In genomic region chr2:92405687-92406086, GRCm38 (mm10) we compare ENCODE assay signal across 19 mouse cellular contexts. TPM values are rescaled to one million over a fixed set of nuclear protein-coding genes. Genes with fewer than 3 reads are reported as not detected.
DNase-seq lines count a peak whose midpoint lies in the region; ATAC-seq and TF ChIP-seq lines count a peak whose summit lies in the region.
"Had no signal": no experiment of that assay in that cellular context is flagged by ENCODE, and none has a peak within 500 bp of the region (broad histone marks: within the 10 kb centered on the region; RNA-seq: fewer than 3 reads in every experiment).

No protein-coding gene starts in this region.

- no peak overlapping the region for H3K4me2 ChIP-seq in forebrain, embryonic 12.5 days
- H3K4me2 ChIP-seq in forebrain, postnatal 0 days (ENCODE audit: low read depth): no peak overlapping the region
- H3K4me2 ChIP-seq in midbrain, embryonic 16.5 days (ENCODE audit: low read length): no peak overlapping the region
- H3K4me2 ChIP-seq in midbrain, embryonic 12.5 days (replicated peaks): no peak overlapping the region
- H3K4me2 ChIP-seq: embryonic facial prominence, embryonic 15.5 days; kidney, embryonic 15.5 days; liver, embryonic 11.5 days had no signal

- TF ChIP-seq CTCF in forebrain, postnatal 0 days (IDR thresholded peaks at IDR 0.05; ENCODE audit: low read depth): no peak

- H3K27ac ChIP-seq in forebrain, embryonic 12.5 days: 0 out of 2 replicates have a peak overlapping the region, but pooled peaks have one; percentile 27
- H3K27ac ChIP-seq in forebrain, postnatal 0 days (ENCODE audit: low read depth, low read length): no peak overlapping the region
- peak overlapping the region; percentile 50; the same call in 1 of the 2 replicates for H3K27ac ChIP-seq in midbrain, embryonic 10.5 days (replicated peaks)
- no peak overlapping the region for H3K27ac ChIP-seq in midbrain, embryonic 16.5 days (ENCODE audit: low read length)
- peak overlapping the region; percentile 22; the same call in 1 of the 2 replicates for H3K27ac ChIP-seq in midbrain, embryonic 12.5 days (replicated peaks)
- H3K27ac ChIP-seq: embryonic facial prominence, embryonic 15.5 days; forebrain, embryonic 10.5 days; heart, adult 2 months; kidney, embryonic 15.5 days; limb, embryonic 10.5 days; macrophage had no signal

- peaks cover 19% of the 10 kb centered on the region for H3K4me1 ChIP-seq in forebrain, embryonic 12.5 days
- H3K4me1 ChIP-seq in forebrain, postnatal 0 days (ENCODE audit: insufficient read depth): no peaks in the 10 kb centered on the region
- H3K4me1 ChIP-seq in midbrain, embryonic 10.5 days: peaks cover 36% of the 10 kb centered on the region
- peaks cover 4% of the 10 kb centered on the region; the same call in 1 of the 2 replicates for H3K4me1 ChIP-seq in midbrain, embryonic 16.5 days (ENCODE audit: control insufficient read depth, insufficient read depth, low read length)
- peaks cover 16% of the 10 kb centered on the region; the same call in 1 of the 2 replicates for H3K4me1 ChIP-seq in midbrain, embryonic 12.5 days

- DNase-seq in forebrain, postnatal 0 days: no peak
- no peak for DNase-seq in midbrain, embryonic 10.5 days (ENCODE audit: low spot score)
- DNase-seq in thymus, postnatal 10 days (ENCODE audit: low spot score in 2 of 2): no peak
- no peak for DNase-seq in ovary, adult 18-20 months (ENCODE audit: low spot score)
- DNase-seq: gastrocnemius, postnatal 14 days; heart, adult 2 months; lung, adult 2 months; right cerebral cortex, adult 18-20 months; thymus, adult 2 months had no signal

- H3K36me3 ChIP-seq in forebrain, embryonic 12.5 days (replicated peaks): peaks cover 61% of the 10 kb centered on the region
- peaks cover 69% of the 10 kb centered on the region for H3K36me3 ChIP-seq in forebrain, postnatal 0 days (ENCODE audit: insufficient read depth)
- peaks cover 77% of the 10 kb centered on the region for H3K36me3 ChIP-seq in midbrain, embryonic 10.5 days
- H3K36me3 ChIP-seq in midbrain, embryonic 16.5 days (ENCODE audit: control insufficient read depth, insufficient read depth, low read length): peaks cover 31% of the 10 kb centered on the region
- H3K36me3 ChIP-seq in midbrain, embryonic 12.5 days: peaks cover 63% of the 10 kb centered on the region

- H3K4me3 ChIP-seq in forebrain, embryonic 12.5 days (replicated peaks): no peak overlapping the region
- H3K4me3 ChIP-seq in forebrain, postnatal 0 days (ENCODE audit: low read depth, low read length): no peak overlapping the region
- H3K4me3 ChIP-seq in midbrain, embryonic 10.5 days: no peak overlapping the region
- no peak overlapping the region for H3K4me3 ChIP-seq in midbrain, embryonic 16.5 days (ENCODE audit: low read depth, low read length)
- H3K4me3 ChIP-seq in midbrain, embryonic 12.5 days: no peak overlapping the region
- H3K4me3 ChIP-seq: embryonic facial prominence, embryonic 15.5 days; forebrain, embryonic 10.5 days; heart, adult 2 months; kidney, embryonic 15.5 days; limb, embryonic 10.5 days had no signal

- WGBS in forebrain, embryonic 12.5 days: 91% methylated on average over 7 of the region's 7 CpGs
- WGBS in forebrain, postnatal 0 days: 85% methylated on average over 7 of the region's 7 CpGs
- WGBS in midbrain, embryonic 10.5 days: 93% methylated on average over 7 of the region's 7 CpGs
- 70% methylated on average over 7 of the region's 7 CpGs for WGBS in midbrain, embryonic 16.5 days
- 86% methylated on average over 7 of the region's 7 CpGs for WGBS in midbrain, embryonic 12.5 days

- H3K9me3 ChIP-seq in forebrain, embryonic 12.5 days: no peaks in the 10 kb centered on the region
- H3K9me3 ChIP-seq in forebrain, postnatal 0 days (ENCODE audit: low read length): no peaks in the 10 kb centered on the region
- H3K9me3 ChIP-seq in midbrain, embryonic 10.5 days (replicated peaks): no peaks in the 10 kb centered on the region
- no peaks in the 10 kb centered on the region for H3K9me3 ChIP-seq in midbrain, embryonic 16.5 days (replicated peaks; ENCODE audit: control insufficient read depth, low read length, poor library complexity, severe bottlenecking)
- H3K9me3 ChIP-seq in midbrain, embryonic 12.5 days: no peaks in the 10 kb centered on the region
- H3K9me3 ChIP-seq: embryonic facial prominence, embryonic 15.5 days; forebrain, embryonic 10.5 days; kidney, embryonic 15.5 days; limb, embryonic 10.5 days had no signal

- no peaks in the 10 kb centered on the region for H3K27me3 ChIP-seq in forebrain, embryonic 12.5 days
- no peaks in the 10 kb centered on the region for H3K27me3 ChIP-seq in forebrain, postnatal 0 days (ENCODE audit: insufficient read depth, low read length)
- H3K27me3 ChIP-seq in midbrain, embryonic 10.5 days (ENCODE audit: low read depth, poor library complexity, severe bottlenecking): no peaks in the 10 kb centered on the region
- no peaks in the 10 kb centered on the region for H3K27me3 ChIP-seq in midbrain, embryonic 16.5 days (ENCODE audit: control insufficient read depth, insufficient read depth, low read depth, low read length)
- H3K27me3 ChIP-seq in midbrain, embryonic 12.5 days: no peaks in the 10 kb centered on the region

- no peak for ATAC-seq in forebrain, embryonic 12.5 days (ENCODE audit: low FRiP score)
- no peak for ATAC-seq in forebrain, postnatal 0 days
- ATAC-seq in midbrain, embryonic 16.5 days: no peak
- ATAC-seq in midbrain, embryonic 12.5 days (ENCODE audit: low FRiP score, low read depth): 0 out of 2 replicates have a peak, but pooled peaks have one; percentile 32

- H3K9ac ChIP-seq in forebrain, embryonic 12.5 days: no peak overlapping the region
- no peak overlapping the region for H3K9ac ChIP-seq in forebrain, postnatal 0 days
- no peak overlapping the region for H3K9ac ChIP-seq in midbrain, embryonic 16.5 days (ENCODE audit: low read depth, low read length)
- H3K9ac ChIP-seq in midbrain, embryonic 12.5 days (replicated peaks): no peak overlapping the region
- H3K9ac ChIP-seq: embryonic facial prominence, embryonic 15.5 days; kidney, embryonic 15.5 days had no signal

RNA-seq across cellular contexts. Expression of gene Mapk8ip1, which starts 4.6 kb away (rescaled TPM):
- 83.2 and 83.5 TPM in 2 replicates for polyA plus RNA-seq in forebrain, embryonic 12.5 days (2016; fragmentation: Nextera tagmentation; extraction: Ambion mirVana)
- total RNA-seq in forebrain, postnatal 0 days (2014; rRNA removed): 223 and 225 TPM in 2 replicates
- 129 and 150 TPM in 2 replicates for polyA plus RNA-seq in forebrain, postnatal 0 days (2015; fragmentation: Nextera tagmentation; extraction: Ambion mirVana)
- 58.3 and 70.5 TPM in 2 replicates for polyA plus RNA-seq in midbrain, embryonic 10.5 days (2016; fragmentation: Nextera tagmentation; extraction: Ambion mirVana)
- polyA plus RNA-seq in midbrain, embryonic 16.5 days (2015; fragmentation: Nextera tagmentation; extraction: Ambion mirVana): 126 and 129 TPM in 2 replicates
- 105 and 112 TPM in 2 replicates for polyA plus RNA-seq in midbrain, embryonic 12.5 days (2016; fragmentation: Nextera tagmentation; extraction: Ambion mirVana)
- total RNA-seq: monocyte, adult 5-6 weeks had no signal

RNA-seq across cellular contexts. Expression of gene 1700029I15Rik, which starts 23.3 kb away (rescaled TPM):
- 5.6 and 6.8 TPM in 2 replicates for polyA plus RNA-seq in forebrain, embryonic 12.5 days (2016; fragmentation: Nextera tagmentation; extraction: Ambion mirVana)
- 2.3 and 2.6 TPM in 2 replicates for total RNA-seq in forebrain, postnatal 0 days (2014; rRNA removed)
- 2.4 and 3.1 TPM in 2 replicates for polyA plus RNA-seq in forebrain, postnatal 0 days (2015; fragmentation: Nextera tagmentation; extraction: Ambion mirVana)
- 4.1 and 5.2 TPM in 2 replicates for polyA plus RNA-seq in midbrain, embryonic 10.5 days (2016; fragmentation: Nextera tagmentation; extraction: Ambion mirVana)
- 6.1 and 9.5 TPM in 2 replicates for polyA plus RNA-seq in midbrain, embryonic 16.5 days (2015; fragmentation: Nextera tagmentation; extraction: Ambion mirVana)
- polyA plus RNA-seq in midbrain, embryonic 12.5 days (2016; fragmentation: Nextera tagmentation; extraction: Ambion mirVana): 7.4 TPM in 2 replicates

RNA-seq across cellular contexts. Expression of gene Cry2, which starts 28.2 kb away (rescaled TPM):
- 29.1 and 31.2 TPM in 2 replicates for polyA plus RNA-seq in forebrain, embryonic 12.5 days (2016; fragmentation: Nextera tagmentation; extraction: Ambion mirVana)
- total RNA-seq in forebrain, postnatal 0 days (2014; rRNA removed): 26.5 and 36.7 TPM in 2 replicates
- 28.5 and 43.2 TPM in 2 replicates for polyA plus RNA-seq in forebrain, postnatal 0 days (2015; fragmentation: Nextera tagmentation; extraction: Ambion mirVana)
- 32.8 and 36.2 TPM in 2 replicates for polyA plus RNA-seq in midbrain, embryonic 10.5 days (2016; fragmentation: Nextera tagmentation; extraction: Ambion mirVana)
- polyA plus RNA-seq in midbrain, embryonic 16.5 days (2015; fragmentation: Nextera tagmentation; extraction: Ambion mirVana): 51.6 and 53.4 TPM in 2 replicates
- 36.1 and 37.7 TPM in 2 replicates for polyA plus RNA-seq in midbrain, embryonic 12.5 days (2016; fragmentation: Nextera tagmentation; extraction: Ambion mirVana)

RNA-seq across cellular contexts. Expression of gene Large2, which starts 31.0 kb away (rescaled TPM):
- 5.3 and 5.5 TPM in 2 replicates for polyA plus RNA-seq in forebrain, embryonic 12.5 days (2016; fragmentation: Nextera tagmentation; extraction: Ambion mirVana)
- 0.10 and 1.8 TPM in 2 replicates for total RNA-seq in forebrain, postnatal 0 days (2014; rRNA removed)
- 1.1 and 1.5 TPM in 2 replicates for polyA plus RNA-seq in forebrain, postnatal 0 days (2015; fragmentation: Nextera tagmentation; extraction: Ambion mirVana)
- polyA plus RNA-seq in midbrain, embryonic 10.5 days (2016; fragmentation: Nextera tagmentation; extraction: Ambion mirVana): 16.2 and 25.6 TPM in 2 replicates
- polyA plus RNA-seq in midbrain, embryonic 16.5 days (2015; fragmentation: Nextera tagmentation; extraction: Ambion mirVana): 1.9 and 2.0 TPM in 2 replicates
- 4.7 and 7.4 TPM in 2 replicates for polyA plus RNA-seq in midbrain, embryonic 12.5 days (2016; fragmentation: Nextera tagmentation; extraction: Ambion mirVana)
- total RNA-seq: heart, adult 2 months; monocyte, adult 5-6 weeks had no signal
- polyA plus RNA-seq: macrophage had no signal

RNA-seq across cellular contexts. Expression of gene Pex16, which starts 31.2 kb away (rescaled TPM):
- polyA plus RNA-seq in forebrain, embryonic 12.5 days (2016; fragmentation: Nextera tagmentation; extraction: Ambion mirVana): 22.8 and 24.2 TPM in 2 replicates
- 33.5 and 41.1 TPM in 2 replicates for total RNA-seq in forebrain, postnatal 0 days (2014; rRNA removed)
- polyA plus RNA-seq in forebrain, postnatal 0 days (2015; fragmentation: Nextera tagmentation; extraction: Ambion mirVana): 53.2 and 53.7 TPM in 2 replicates
- polyA plus RNA-seq in midbrain, embryonic 10.5 days (2016; fragmentation: Nextera tagmentation; extraction: Ambion mirVana): 26.1 and 27.1 TPM in 2 replicates
- polyA plus RNA-seq in midbrain, embryonic 16.5 days (2015; fragmentation: Nextera tagmentation; extraction: Ambion mirVana): 39.7 and 40.1 TPM in 2 replicates
- polyA plus RNA-seq in midbrain, embryonic 12.5 days (2016; fragmentation: Nextera tagmentation; extraction: Ambion mirVana): 26.1 and 27.2 TPM in 2 replicates

Comparison
In these comparisons a context has a peak if more than half of its experiments do, and no peak if none do; other contexts are left out.
1. H3K27ac ChIP-seq: peak in forebrain, embryonic 12.5 days (single experiment), midbrain, embryonic 10.5 days (single experiment) and midbrain, embryonic 12.5 days (single experiment); none in forebrain, postnatal 0 days (single experiment) and midbrain, embryonic 16.5 days (single experiment).